Mouse (Mus musculus): ENCODE results near the gene Ss18l1.

Gene Ss18l1

DNA sequence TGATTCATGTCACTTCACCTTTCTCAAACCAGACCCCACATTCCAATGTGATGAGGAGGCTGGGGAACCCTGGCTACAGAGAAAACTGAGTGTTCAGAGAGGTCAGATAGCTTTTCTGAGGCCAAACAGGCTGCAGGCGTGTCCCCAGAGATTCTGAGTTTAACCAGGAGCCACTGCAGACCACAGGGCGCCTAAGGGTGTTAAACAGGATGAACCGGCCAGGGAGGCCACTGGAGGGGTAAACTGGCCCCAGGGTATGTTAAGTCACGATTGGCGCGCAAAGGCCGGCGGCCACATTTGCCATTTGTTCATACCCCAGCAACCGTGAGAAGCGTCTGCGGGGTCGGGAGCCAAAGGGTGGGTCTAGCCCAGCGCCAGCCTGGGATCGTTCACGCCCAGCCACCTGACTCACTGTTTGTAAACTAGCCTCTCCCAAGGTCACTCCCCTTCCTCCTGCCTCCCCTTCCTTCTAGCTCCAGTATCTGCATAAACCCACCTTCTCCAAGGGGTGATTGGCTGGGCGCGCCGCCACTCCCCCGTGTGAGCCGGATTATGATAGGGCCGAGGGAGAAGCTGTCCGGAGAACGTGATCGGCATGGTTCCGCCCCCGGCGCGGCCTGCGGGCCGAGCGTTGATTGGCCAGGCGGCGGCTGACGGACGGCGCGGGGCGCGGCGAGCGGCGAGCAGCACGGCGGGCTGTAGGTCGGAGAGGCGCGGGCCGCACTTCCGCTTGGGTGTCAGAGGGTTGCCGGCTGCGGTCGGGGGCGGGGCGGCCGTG lies 76.5 kb downstream of the Ss18l1 start, which contains the start of gene Osbpl2:
TSS of gene Osbpl2 (plus strand) at position 646 of the 778 bp plus-strand sequence.
- DNase-seq (ENCODE audit: low read depth): peak; percentile 95

All from c-Kit-positive CD71-negative TER-119-negative erythroid progenitor cells, embryonic 14.5 days (primary cell).